Mouse (Mus musculus): ENCODE results near the gene Hif3a. TPM values are rescaled to one million over a fixed set of nuclear protein-coding genes. Genes with fewer than 3 reads are reported as not detected.
"Not testable (repeated sequence)": the region's sequence is repeated elsewhere in the genome, so short reads cannot be mapped to it uniquely, and the experiment has no call there.

Gene Hif3a
- 47.3 and 54.9 TPM in 2 replicates for polyA plus RNA-seq (2015; fragmentation: Nextera tagmentation; extraction: Ambion mirVana)

DNA sequence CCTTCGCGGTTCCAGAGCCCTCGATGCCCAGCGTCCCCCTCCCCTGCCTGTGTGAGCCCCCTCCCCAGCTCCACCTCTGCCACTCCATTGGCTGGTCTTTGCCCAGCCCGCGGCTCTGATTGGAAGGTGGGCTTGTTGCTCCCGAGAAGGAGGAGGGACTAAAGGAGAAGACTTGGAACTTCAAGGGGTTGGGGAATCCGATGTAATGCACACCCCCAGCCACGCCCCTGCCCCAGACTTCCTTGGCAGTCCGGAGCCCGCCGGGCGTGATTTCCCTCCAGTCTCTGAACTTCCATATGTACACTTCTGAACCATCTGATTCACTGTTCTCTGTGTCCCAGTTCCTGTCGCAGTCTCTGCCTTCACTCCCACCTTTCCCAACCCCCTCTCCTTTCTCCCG is at the start of gene Hif3a:
Hif3a (minus strand) TSS at position 39 of the 400 bp plus-strand sequence.
- Histone ChIP-seq H3K4me1 (peaks cover 36% of the 10 kb centered on the region), H3K27me3 (replicated peaks) (no peaks in the 10 kb centered on the region), H3K27ac (peak within 1 kb of the TSS; percentile 99), H3K36me3 (no peaks in the 10 kb centered on the region), H3K9me3 (no peaks in the 10 kb centered on the region), H3K9ac (peak within 1 kb of the TSS; percentile 58), H3K4me3 (replicated peaks) (peak within 1 kb of the TSS; percentile 70), H3K4me2 (peak within 1 kb of the TSS; percentile 92)
- peak; percentile 60 for ATAC-seq (ENCODE audit: insufficient read depth, low FRiP score, low read depth)
- 0% methylated on average over 15 of the region's 15 CpGs for WGBS

- H3K4me3 ChIP-seq (replicated peaks); H3K9me3 ChIP-seq; H3K4me1 ChIP-seq; H3K4me2 ChIP-seq; H3K9ac ChIP-seq; H3K27me3 ChIP-seq (replicated peaks); H3K27ac ChIP-seq; ATAC-seq (ENCODE audit: insufficient read depth, low FRiP score, low read depth); H3K36me3 ChIP-seq: not testable (repeated sequence)
- 83% methylated on average over 13 of the region's 13 CpGs for WGBS
These were observed 39.4 kb upstream of the Hif3a start for GRCm38 (mm10) chr7:17101631-17102030.

GRCm38 (mm10) chr7:17091280-17091679 is 29.1 kb upstream of the Hif3a start:
- no peak overlapping the region for H3K4me3 ChIP-seq (replicated peaks)
- WGBS, result 3% methylated on average over 1 of the region's 1 CpGs
- ATAC-seq (ENCODE audit: insufficient read depth, low FRiP score, low read depth), result no peak

GRCm38 (mm10) chr7:17090058-17090585 is 27.9 kb upstream of the Hif3a start:
- Histone ChIP-seq H3K9me3 (no peaks in the 10 kb centered on the region), H3K36me3 (no peaks in the 10 kb centered on the region), H3K9ac (no peak overlapping the region), H3K4me3 (replicated peaks) (no peak overlapping the region), H3K27ac (no peak overlapping the region), H3K4me1 (no peaks in the 10 kb centered on the region), H3K27me3 (replicated peaks) (no peaks in the 10 kb centered on the region), H3K4me2 (no peak overlapping the region)
- 58% methylated on average over 3 of the region's 3 CpGs for WGBS
- no peak for ATAC-seq (ENCODE audit: insufficient read depth, low FRiP score, low read depth)

More at GRCm38 (mm10) chr7:17091280-17091679, 29.1 kb upstream of the Hif3a start:
- no peaks in the 10 kb centered on the region for H3K36me3 ChIP-seq
- H3K27ac ChIP-seq, result no peak overlapping the region
- no peak overlapping the region for H3K9ac ChIP-seq
- H3K27me3 ChIP-seq (replicated peaks), result no peaks in the 10 kb centered on the region
- no peaks in the 10 kb centered on the region for H3K9me3 ChIP-seq
- no peaks in the 10 kb centered on the region for H3K4me1 ChIP-seq
- no peak overlapping the region for H3K4me2 ChIP-seq

- 68% methylated on average over 3 of the region's 3 CpGs for WGBS
- H3K27ac ChIP-seq, result no peak overlapping the region
- no peaks in the 10 kb centered on the region for H3K9me3 ChIP-seq
- ATAC-seq (ENCODE audit: insufficient read depth, low FRiP score, low read depth), result no peak
- no peaks in the 10 kb centered on the region for H3K27me3 ChIP-seq (replicated peaks)
- H3K4me2 ChIP-seq, result no peak overlapping the region
- no peak overlapping the region for H3K4me3 ChIP-seq (replicated peaks)
- no peaks in the 10 kb centered on the region for H3K4me1 ChIP-seq
- H3K36me3 ChIP-seq, result no peaks in the 10 kb centered on the region
- H3K9ac ChIP-seq, result no peak overlapping the region
These were observed 25.5 kb upstream of the Hif3a start for GRCm38 (mm10) chr7:17087731-17088130.

- H3K27ac ChIP-seq, result no peak overlapping the region
- H3K4me1 ChIP-seq, result no peaks in the 10 kb centered on the region
- H3K4me3 ChIP-seq (replicated peaks), result no peak overlapping the region
- ATAC-seq (ENCODE audit: insufficient read depth, low FRiP score, low read depth), result no peak
- H3K36me3 ChIP-seq, result no peaks in the 10 kb centered on the region
- H3K9me3 ChIP-seq, result no peaks in the 10 kb centered on the region
- 70% methylated on average over 4 of the region's 4 CpGs for WGBS
- no peak overlapping the region for H3K9ac ChIP-seq
- no peaks in the 10 kb centered on the region for H3K27me3 ChIP-seq (replicated peaks)
- no peak overlapping the region for H3K4me2 ChIP-seq
These were observed 20.5 kb upstream of the Hif3a start for GRCm38 (mm10) chr7:17082766-17083165.

- no peak overlapping the region for H3K4me2 ChIP-seq
- WGBS, result 77% methylated on average over 7 of the region's 7 CpGs
- no peak overlapping the region for H3K9ac ChIP-seq
- H3K4me1 ChIP-seq, result no peaks in the 10 kb centered on the region
- no peak overlapping the region for H3K4me3 ChIP-seq (replicated peaks)
- H3K27me3 ChIP-seq (replicated peaks), result no peaks in the 10 kb centered on the region
- no peaks in the 10 kb centered on the region for H3K9me3 ChIP-seq
- ATAC-seq (ENCODE audit: insufficient read depth, low FRiP score, low read depth), result no peak
- H3K36me3 ChIP-seq, result no peaks in the 10 kb centered on the region
- no peak overlapping the region for H3K27ac ChIP-seq
These were observed 15.9 kb upstream of the Hif3a start for GRCm38 (mm10) chr7:17078076-17078654.

DNA sequence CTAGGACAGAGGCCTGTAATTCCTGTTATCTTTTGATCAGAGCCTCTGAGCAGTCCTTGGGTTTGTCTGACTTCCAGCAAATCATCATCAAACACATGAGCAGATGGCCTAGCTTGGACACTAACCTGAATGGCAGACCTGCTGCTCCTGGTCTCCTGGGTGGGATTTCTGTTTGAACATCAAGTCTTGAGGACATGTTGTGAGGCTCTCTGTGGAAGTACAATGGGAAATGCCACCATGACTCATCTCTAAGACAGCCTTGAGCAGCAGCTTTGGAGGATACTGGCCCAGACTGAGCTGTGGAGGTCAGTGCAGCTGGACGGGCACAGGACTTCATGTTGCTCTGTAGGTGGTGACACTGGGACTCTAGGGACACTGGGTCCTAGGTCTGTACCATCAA is 14.3 kb upstream of the Hif3a start:
- H3K4me1 ChIP-seq, result no peaks in the 10 kb centered on the region
- H3K4me2 ChIP-seq, result no peak overlapping the region
- H3K9ac ChIP-seq, result no peak overlapping the region
- no peak for ATAC-seq (ENCODE audit: insufficient read depth, low FRiP score, low read depth)
- no peaks in the 10 kb centered on the region for H3K9me3 ChIP-seq
- H3K27ac ChIP-seq, result no peak overlapping the region
- H3K4me3 ChIP-seq (replicated peaks), result no peak overlapping the region
- no peaks in the 10 kb centered on the region for H3K36me3 ChIP-seq
- no peaks in the 10 kb centered on the region for H3K27me3 ChIP-seq (replicated peaks)
- 88% methylated on average over 1 of the region's 1 CpGs for WGBS

DNA sequence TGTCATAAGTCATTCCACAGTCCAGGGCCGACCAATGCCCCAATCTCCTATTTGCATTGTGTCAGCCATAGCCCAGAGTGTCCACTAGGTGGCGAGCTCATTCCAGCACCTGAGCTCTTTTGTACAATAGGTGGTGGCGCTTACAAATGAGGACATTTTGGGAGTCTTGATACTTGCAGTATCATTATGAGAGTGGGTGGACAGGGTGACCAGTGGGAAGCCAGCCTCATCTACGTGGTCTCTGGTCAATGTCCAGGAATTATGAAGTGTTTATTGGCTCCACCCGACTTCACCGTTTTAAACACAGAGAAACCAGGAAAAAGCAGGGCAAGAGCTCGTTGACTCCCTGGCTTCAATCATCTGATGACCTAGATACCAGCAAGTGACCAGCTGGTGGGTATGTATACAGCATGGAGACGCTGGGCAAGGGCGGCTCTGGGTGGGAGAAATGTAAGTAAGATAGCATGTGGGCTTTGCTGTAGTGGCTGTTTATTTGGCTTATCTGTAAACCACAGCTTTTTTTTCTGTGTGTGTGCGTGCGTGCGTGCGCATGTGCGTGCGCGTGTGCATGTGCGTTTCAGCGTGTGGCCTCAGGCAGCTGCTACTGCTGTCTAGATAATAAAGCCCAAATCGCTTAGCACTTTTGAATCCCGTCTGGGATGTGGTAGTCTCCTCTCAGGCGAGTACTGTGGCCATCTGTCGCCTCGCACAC is 11.8 kb upstream of the Hif3a start, which contains the start of gene Psg16:
Psg16 (plus strand) TSS at position 137 of the 712 bp plus-strand sequence.
- Histone ChIP-seq H3K27me3 (replicated peaks) (no peaks in the 10 kb centered on the region), H3K4me3 (replicated peaks) (no peak within 1 kb of the TSS), H3K36me3 (no peaks in the 10 kb centered on the region), H3K9ac (no peak within 1 kb of the TSS), H3K9me3 (no peaks in the 10 kb centered on the region), H3K27ac (no peak within 1 kb of the TSS), H3K4me2 (peak within 1 kb of the TSS; percentile 39; the same call in 1 of the 2 replicates), H3K4me1 (no peaks in the 10 kb centered on the region)
- WGBS, result 55% methylated on average over 23 of the region's 23 CpGs
- ATAC-seq (ENCODE audit: insufficient read depth, low FRiP score, low read depth), result peak; percentile 88

- no peak overlapping the region for H3K4me3 ChIP-seq (replicated peaks)
- H3K4me1 ChIP-seq, result no peaks in the 10 kb centered on the region
- H3K27me3 ChIP-seq (replicated peaks), result no peaks in the 10 kb centered on the region
- H3K4me2 ChIP-seq, result no peak overlapping the region
- ATAC-seq (ENCODE audit: insufficient read depth, low FRiP score, low read depth), result no peak
- no peak overlapping the region for H3K9ac ChIP-seq
- 56% methylated on average over 5 of the region's 5 CpGs for WGBS
- H3K9me3 ChIP-seq, result no peaks in the 10 kb centered on the region
- H3K27ac ChIP-seq, result no peak overlapping the region
- no peaks in the 10 kb centered on the region for H3K36me3 ChIP-seq
These were observed 11.3 kb upstream of the Hif3a start for GRCm38 (mm10) chr7:17073513-17073903.

DNA sequence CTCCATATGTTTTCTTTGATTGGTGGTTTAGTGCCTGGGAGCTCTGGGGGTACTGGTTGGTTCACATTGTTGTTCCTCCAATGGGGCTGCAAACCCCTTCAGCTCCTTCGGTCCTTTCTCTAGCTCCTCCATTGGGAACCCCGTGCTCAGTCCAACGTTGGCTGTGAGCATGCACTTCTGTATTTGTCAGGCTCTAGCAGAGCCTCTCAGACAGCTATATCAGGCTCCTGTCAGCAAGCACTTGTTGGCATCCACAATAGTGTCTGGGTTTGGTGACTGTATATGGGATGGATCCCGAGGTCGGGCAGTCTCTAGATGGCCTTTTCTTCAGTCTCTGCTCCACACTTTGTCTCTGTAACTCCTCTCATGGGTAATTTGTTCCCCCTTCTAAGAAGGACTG is 5.4 kb upstream of the Hif3a start:
- not testable (repeated sequence) for H3K4me2 ChIP-seq; ATAC-seq (ENCODE audit: insufficient read depth, low FRiP score, low read depth)
- 58% methylated on average over 5 of the region's 5 CpGs for WGBS

DNA sequence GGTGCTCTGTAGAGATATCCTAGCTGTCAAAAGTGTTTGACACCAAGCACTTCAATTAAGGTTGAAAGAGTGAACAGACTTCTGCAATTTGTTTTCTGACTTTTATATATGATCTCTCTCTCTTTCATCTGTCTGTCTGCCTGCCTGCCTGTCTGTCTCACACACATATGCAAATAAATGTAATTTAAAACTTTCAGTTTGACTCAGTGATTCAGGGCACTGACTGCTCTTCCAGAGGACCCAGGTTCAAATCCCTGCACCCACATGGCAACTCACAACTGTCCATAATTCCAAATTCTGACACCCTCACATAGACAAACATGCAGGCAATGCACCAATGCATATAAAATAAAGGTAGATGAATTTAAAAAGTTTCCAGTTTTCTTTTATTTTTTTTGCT is 4.8 kb upstream of the Hif3a start:
- Histone ChIP-seq H3K4me1 (peaks cover 12% of the 10 kb centered on the region; the same call in 1 of the 2 replicates), H3K4me3 (replicated peaks) (no peak overlapping the region)
- no peak for ATAC-seq (ENCODE audit: insufficient read depth, low FRiP score, low read depth)

More for the DNA sequence above, 5.4 kb upstream of the Hif3a start:
- H3K4me1 ChIP-seq, result peaks cover 12% of the 10 kb centered on the region; the same call in 1 of the 2 replicates
- not testable (repeated sequence) for H3K36me3 ChIP-seq; H3K27me3 ChIP-seq (replicated peaks); H3K27ac ChIP-seq; H3K9ac ChIP-seq; H3K9me3 ChIP-seq; H3K4me3 ChIP-seq (replicated peaks)

More for the DNA sequence above, 4.8 kb upstream of the Hif3a start:
- Histone ChIP-seq H3K9ac (no peak overlapping the region), H3K4me2 (no peak overlapping the region), H3K36me3 (no peaks in the 10 kb centered on the region), H3K9me3 (no peaks in the 10 kb centered on the region), H3K27ac (no peak overlapping the region), H3K27me3 (replicated peaks) (no peaks in the 10 kb centered on the region)
